Mouse (Mus musculus) kidney, embryonic 16.5 days (tissue): Measurements from ENCODE around the gene Ppp1r13b. TPM values are rescaled to one million over a fixed set of nuclear protein-coding genes. Genes with fewer than 3 reads are reported as not detected.

Source experiments
- ATAC-seq: fragments of 200-750 bp; cut with Nextera tagmentation; 2 replicates; pipeline ENCODE4 v1.8.0; 2017; ENCODE audit warnings: moderate TSS enrichment; ENCODE audit not compliant: low FRiP score, low TSS enrichment
- H3K27ac ChIP-seq: fragments of 300-500 bp; sonication (generic); 2 replicates; pipeline ENCODE4 v1.5.1; 2014; ENCODE audit warnings: low read length
- H3K27me3 ChIP-seq: fragments of 300-500 bp; sonication (generic); 2 replicates; pipeline ENCODE4 v1.6.1; 2014; ENCODE audit warnings: low read length, control low read depth, mixed read lengths; ENCODE audit not compliant: insufficient read depth
- H3K36me3 ChIP-seq: fragments of 300-500 bp; sonication (generic); 2 replicates; pipeline ENCODE4 v1.6.1; 2014; ENCODE audit warnings: low read length, control low read depth, mixed read lengths; ENCODE audit not compliant: insufficient read depth
- H3K4me1 ChIP-seq: fragments of 300-500 bp; sonication (generic); 2 replicates; pipeline ENCODE4 v1.6.1; 2014; ENCODE audit warnings: low read length, control low read depth, mixed read lengths; ENCODE audit not compliant: insufficient read depth
- H3K4me2 ChIP-seq: fragments of 300-500 bp; sonication (generic); replicated peaks from 2 replicates; pipeline ENCODE4 v1.6.1; 2014; ENCODE audit warnings: low read depth, low read length
- H3K4me3 ChIP-seq: fragments of 300-500 bp; sonication (generic); 2 replicates; pipeline ENCODE4 v1.5.1; 2014; ENCODE audit warnings: mild to moderate bottlenecking, low read length
- H3K9ac ChIP-seq: fragments of 300-500 bp; sonication (generic); replicated peaks from 2 replicates; pipeline ENCODE4 v1.6.1; 2014; ENCODE audit warnings: low read length
- H3K9me3 ChIP-seq: fragments of 300-500 bp; sonication (generic); 2 replicates; pipeline ENCODE4 v1.6.1; 2016; ENCODE audit warnings: low read length, control low read depth
- WGBS: fragments of 180-500 bp; shearing (Covaris S2); extraction: QIAGEN DNeasy Blood & Tissue Kit; methylation state at CpG from one replicate; pipeline ENCODE4 v1.1.7; 2014; 5-methylcytosine and 5-hydroxymethylcytosine counted together
- polyA plus RNA-seq: library from polyadenylated mRNA; unstranded; fragments of >200 nt; fragmentation: Nextera tagmentation; extraction: Ambion mirVana; gene quantifications from 2 replicates; pipeline ENCODE4 v1.2.1, GENCODE M21; 2015

Ppp1r13b gene
- polyA plus RNA-seq, 1 experiment from 2014 or later = 14.7 TPM

GRCm38 (mm10) chr12:111891800-111892199, 16.1 kb downstream of the Ppp1r13b start:
- ATAC-seq = no peak
- Histone ChIP-seq H3K27ac (no peak overlapping the region), H3K9me3 (no peaks in the 10 kb centered on the region), H3K4me3 (no peak overlapping the region), H3K4me2 (no peak overlapping the region), H3K36me3 (no peaks in the 10 kb centered on the region), H3K9ac (no peak overlapping the region), H3K4me1 (peaks cover 12% of the 10 kb centered on the region; the same call in 1 of the 2 replicates), H3K27me3 (no peaks in the 10 kb centered on the region)
- WGBS = 92% methylated on average over 4 of the region's 4 CpGs

GRCm38 (mm10) chr12:111889251-111889650, 18.7 kb downstream of the Ppp1r13b start:
- Histone ChIP-seq H3K27me3 (no peaks in the 10 kb centered on the region), H3K4me2 (no peak overlapping the region), H3K27ac (no peak overlapping the region), H3K4me3 (no peak overlapping the region), H3K9me3 (no peaks in the 10 kb centered on the region), H3K9ac (no peak overlapping the region), H3K36me3 (no peaks in the 10 kb centered on the region), H3K4me1 (peaks cover 7% of the 10 kb centered on the region; the same call in 1 of the 2 replicates)
- 84% methylated on average over 3 of the region's 3 CpGs for WGBS
- ATAC-seq = no peak

GRCm38 (mm10) chr12:111888303-111888864, 19.5 kb downstream of the Ppp1r13b start:
- 89% methylated on average over 4 of the region's 4 CpGs for WGBS
- no peaks in the 10 kb centered on the region for H3K4me1 ChIP-seq
- no peak overlapping the region for H3K27ac ChIP-seq

GRCm38 (mm10) chr12:111887005-111887404, 20.9 kb downstream of the Ppp1r13b start:
- Histone ChIP-seq H3K9me3 (no peaks in the 10 kb centered on the region), H3K4me1 (no peaks in the 10 kb centered on the region), H3K27me3 (no peaks in the 10 kb centered on the region), H3K4me2 (no peak overlapping the region), H3K4me3 (no peak overlapping the region), H3K27ac (no peak overlapping the region), H3K36me3 (no peaks in the 10 kb centered on the region), H3K9ac (no peak overlapping the region)
- no peak for ATAC-seq
- WGBS = 100% methylated on average over 1 of the region's 1 CpGs

More at GRCm38 (mm10) chr12:111888303-111888864, 19.5 kb downstream of the Ppp1r13b start:
- H3K9ac ChIP-seq = no peak overlapping the region
- H3K4me2 ChIP-seq = no peak overlapping the region
- no peaks in the 10 kb centered on the region for H3K9me3 ChIP-seq
- no peaks in the 10 kb centered on the region for H3K27me3 ChIP-seq
- ATAC-seq = no peak
- no peaks in the 10 kb centered on the region for H3K36me3 ChIP-seq
- H3K4me3 ChIP-seq = no peak overlapping the region

- ATAC-seq = no peak
- Histone ChIP-seq H3K27ac (no peak overlapping the region), H3K27me3 (no peaks in the 10 kb centered on the region), H3K9ac (no peak overlapping the region), H3K4me3 (no peak overlapping the region), H3K4me2 (no peak overlapping the region), H3K9me3 (no peaks in the 10 kb centered on the region), H3K4me1 (no peaks in the 10 kb centered on the region), H3K36me3 (no peaks in the 10 kb centered on the region)
- 59% methylated on average over 4 of the region's 4 CpGs for WGBS
These were observed 25.1 kb downstream of the Ppp1r13b start for GRCm38 (mm10) chr12:111882852-111883251.

GRCm38 (mm10) chr12:111882022-111882421, 25.9 kb downstream of the Ppp1r13b start:
- H3K27me3 ChIP-seq = no peaks in the 10 kb centered on the region
- WGBS = 77% methylated on average over 3 of the region's 3 CpGs

GRCm38 (mm10) chr12:111878213-111878612, 29.7 kb downstream of the Ppp1r13b start:
- no peaks in the 10 kb centered on the region for H3K9me3 ChIP-seq
- no peak overlapping the region for H3K4me2 ChIP-seq
- H3K36me3 ChIP-seq = no peaks in the 10 kb centered on the region
- H3K27ac ChIP-seq = no peak overlapping the region
- H3K9ac ChIP-seq = no peak overlapping the region
- H3K4me3 ChIP-seq = no peak overlapping the region
- 23% methylated on average over 3 of the region's 3 CpGs for WGBS
- H3K27me3 ChIP-seq = no peaks in the 10 kb centered on the region
- peak; percentile 69 for ATAC-seq
- H3K4me1 ChIP-seq = peaks cover 6% of the 10 kb centered on the region

More at GRCm38 (mm10) chr12:111882022-111882421, 25.9 kb downstream of the Ppp1r13b start:
- Histone ChIP-seq H3K9me3 (no peaks in the 10 kb centered on the region), H3K4me3 (no peak overlapping the region), H3K9ac (no peak overlapping the region), H3K27ac (no peak overlapping the region), H3K36me3 (no peaks in the 10 kb centered on the region), H3K4me1 (no peaks in the 10 kb centered on the region), H3K4me2 (no peak overlapping the region)
- no peak for ATAC-seq

GRCm38 (mm10) chr12:111875499-111875898, 32.4 kb downstream of the Ppp1r13b start:
- 87% methylated on average over 3 of the region's 3 CpGs for WGBS
- Histone ChIP-seq H3K36me3 (peaks cover 5% of the 10 kb centered on the region), H3K4me2 (no peak overlapping the region), H3K4me3 (no peak overlapping the region), H3K27ac (no peak overlapping the region), H3K9me3 (no peaks in the 10 kb centered on the region), H3K9ac (no peak overlapping the region), H3K4me1 (peaks cover 6% of the 10 kb centered on the region), H3K27me3 (no peaks in the 10 kb centered on the region)
- ATAC-seq = no peak

- Histone ChIP-seq H3K4me2 (no peak overlapping the region), H3K9ac (no peak overlapping the region), H3K9me3 (no peaks in the 10 kb centered on the region), H3K27me3 (no peaks in the 10 kb centered on the region), H3K4me1 (peaks cover 6% of the 10 kb centered on the region), H3K36me3 (peaks cover 5% of the 10 kb centered on the region), H3K4me3 (no peak overlapping the region), H3K27ac (no peak overlapping the region)
- whole genome bisulfite sequencing = 61% methylated on average over 1 of the region's 1 CpGs
- ATAC-seq = no peak
These were observed 33.2 kb downstream of the Ppp1r13b start for GRCm38 (mm10) chr12:111874601-111875140.

- ATAC-seq = no peak
These were observed 35.8 kb downstream of the Ppp1r13b start for GRCm38 (mm10) chr12:111872079-111872478.

More at GRCm38 (mm10) chr12:111872079-111872478, 35.8 kb downstream of the Ppp1r13b start:
- WGBS = 95% methylated on average over 5 of the region's 5 CpGs
- Histone ChIP-seq H3K4me3 (no peak overlapping the region), H3K9ac (no peak overlapping the region), H3K36me3 (peaks cover 5% of the 10 kb centered on the region), H3K4me2 (no peak overlapping the region), H3K9me3 (no peaks in the 10 kb centered on the region), H3K4me1 (peaks cover 6% of the 10 kb centered on the region), H3K27me3 (no peaks in the 10 kb centered on the region), H3K27ac (no peak overlapping the region)
